Mouse (Mus musculus) cerebellum, postnatal 25 days (tissue): ENCODE measurements around the gene Rnf38.

Experiments
- DNase-seq, 2 experiments: peaks; one replicate each; pipeline ENCODE4 v3.0.0; 2021; ENCODE audit warnings: mixed read lengths in 2 of 2

Rnf38 gene

GRCm38 (mm10) chr4:44223444-44223843 lies 10.1 kb downstream of the Rnf38 start:
- no peak for DNase-seq

GRCm38 (mm10) chr4:44216797-44217442 lies 16.7 kb downstream of the Rnf38 start:
- no peak for DNase-seq

- peak in 1 of 2 experiments; percentile 31 for DNase-seq
Observed at GRCm38 (mm10) chr4:44199968-44200367, 33.6 kb downstream of the Rnf38 start.

- no peak for DNase-seq
Observed at GRCm38 (mm10) chr4:44187431-44187830, 46.2 kb downstream of the Rnf38 start.

GRCm38 (mm10) chr4:44183862-44184261 lies 49.7 kb downstream of the Rnf38 start:
- no peak for DNase-seq

GRCm38 (mm10) chr4:44179748-44180147 lies 53.8 kb downstream of the Rnf38 start:
- DNase-seq, result no peak

- peak; percentile 52 to 69 for DNase-seq
Observed at GRCm38 (mm10) chr4:44173177-44173576, 60.4 kb downstream of the Rnf38 start.

GRCm38 (mm10) chr4:44172676-44173075 lies 60.9 kb downstream of the Rnf38 start:
- DNase-seq, result no peak

GRCm38 (mm10) chr4:44169884-44170283 lies 63.7 kb downstream of the Rnf38 start:
- DNase-seq, result no peak

- no peak for DNase-seq
Observed at GRCm38 (mm10) chr4:44168816-44169215, 64.8 kb downstream of the Rnf38 start.

- DNase-seq, result peak; percentile 93 to 97
Observed at GRCm38 (mm10) chr4:44168231-44168647, 65.3 kb downstream of the Rnf38 start.

- peak; percentile 84 to 89 for DNase-seq
Observed at GRCm38 (mm10) chr4:44167397-44168121, 66.0 kb downstream of the Rnf38 start.

GRCm38 (mm10) chr4:44166702-44167396 lies 66.7 kb downstream of the Rnf38 start:
- no peak for DNase-seq

- no peak for DNase-seq
Observed at GRCm38 (mm10) chr4:44164621-44165020, 69.0 kb downstream of the Rnf38 start.

- DNase-seq, result no peak
Observed at GRCm38 (mm10) chr4:44163034-44163433, 70.6 kb downstream of the Rnf38 start.

- no peak for DNase-seq
Observed at GRCm38 (mm10) chr4:44160990-44161689, 72.4 kb downstream of the Rnf38 start.

- DNase-seq, result no peak
Observed at GRCm38 (mm10) chr4:44159839-44160238, 73.8 kb downstream of the Rnf38 start.

- no peak for DNase-seq
Observed at GRCm38 (mm10) chr4:44156481-44156880, 77.1 kb downstream of the Rnf38 start.

GRCm38 (mm10) chr4:44154884-44155283 lies 78.7 kb downstream of the Rnf38 start:
- DNase-seq, result no peak

- DNase-seq, result no peak
Observed at GRCm38 (mm10) chr4:44152904-44153303, 80.7 kb downstream of the Rnf38 start.

GRCm38 (mm10) chr4:44126805-44127204 lies 106.8 kb downstream of the Rnf38 start:
- DNase-seq, result no peak

GRCm38 (mm10) chr4:44119410-44120201 lies 114.0 kb downstream of the Rnf38 start:
- DNase-seq, result peak; percentile 16 to 28
